Mouse (Mus musculus): ENCODE results near the gene Lhfpl2. TPM values are rescaled to one million over a fixed set of nuclear protein-coding genes. Genes with fewer than 3 reads are reported as not detected.

The Lhfpl2 gene
- total RNA-seq, 1 experiment from 2014 or later, result not detected

- ATAC-seq (replicated peaks; ENCODE audit: insufficient number of reproducible peaks, low FRiP score, low TSS enrichment, poor library complexity, severe bottlenecking), result no peak
Measured at GRCm38 (mm10) chr13:94185631-94186030, 128.0 kb downstream of the Lhfpl2 start.

- ATAC-seq (replicated peaks; ENCODE audit: insufficient number of reproducible peaks, low FRiP score, low TSS enrichment, poor library complexity, severe bottlenecking), result no peak
Measured at GRCm38 (mm10) chr13:94188200-94189086, 130.8 kb downstream of the Lhfpl2 start.

GRCm38 (mm10) chr13:94190386-94190785, 132.8 kb downstream of the Lhfpl2 start:
- no peak for ATAC-seq (replicated peaks; ENCODE audit: insufficient number of reproducible peaks, low FRiP score, low TSS enrichment, poor library complexity, severe bottlenecking)

- ATAC-seq (replicated peaks; ENCODE audit: insufficient number of reproducible peaks, low FRiP score, low TSS enrichment, poor library complexity, severe bottlenecking), result no peak
Measured at GRCm38 (mm10) chr13:94193227-94193626, 135.6 kb downstream of the Lhfpl2 start.

- no peak for ATAC-seq (replicated peaks; ENCODE audit: insufficient number of reproducible peaks, low FRiP score, low TSS enrichment, poor library complexity, severe bottlenecking)
Measured at GRCm38 (mm10) chr13:94198616-94199015, 141.0 kb downstream of the Lhfpl2 start.

- ATAC-seq (replicated peaks; ENCODE audit: insufficient number of reproducible peaks, low FRiP score, low TSS enrichment, poor library complexity, severe bottlenecking), result no peak
Measured at GRCm38 (mm10) chr13:94199829-94200228, 142.2 kb downstream of the Lhfpl2 start.

- no peak for ATAC-seq (replicated peaks; ENCODE audit: insufficient number of reproducible peaks, low FRiP score, low TSS enrichment, poor library complexity, severe bottlenecking)
Measured at GRCm38 (mm10) chr13:94205234-94205633, 147.6 kb downstream of the Lhfpl2 start.

GRCm38 (mm10) chr13:94207973-94208372, 150.4 kb downstream of the Lhfpl2 start:
- ATAC-seq (replicated peaks; ENCODE audit: insufficient number of reproducible peaks, low FRiP score, low TSS enrichment, poor library complexity, severe bottlenecking), result no peak

- no peak for ATAC-seq (replicated peaks; ENCODE audit: insufficient number of reproducible peaks, low FRiP score, low TSS enrichment, poor library complexity, severe bottlenecking)
Measured at GRCm38 (mm10) chr13:94208892-94209291, 151.3 kb downstream of the Lhfpl2 start.

GRCm38 (mm10) chr13:94211236-94212119, 153.9 kb downstream of the Lhfpl2 start:
- no peak for ATAC-seq (replicated peaks; ENCODE audit: insufficient number of reproducible peaks, low FRiP score, low TSS enrichment, poor library complexity, severe bottlenecking)

- ATAC-seq (replicated peaks; ENCODE audit: insufficient number of reproducible peaks, low FRiP score, low TSS enrichment, poor library complexity, severe bottlenecking), result no peak
Measured at GRCm38 (mm10) chr13:94212179-94212578, 154.6 kb downstream of the Lhfpl2 start.

GRCm38 (mm10) chr13:94212716-94213115, 155.1 kb downstream of the Lhfpl2 start:
- ATAC-seq (replicated peaks; ENCODE audit: insufficient number of reproducible peaks, low FRiP score, low TSS enrichment, poor library complexity, severe bottlenecking), result no peak

- ATAC-seq (replicated peaks; ENCODE audit: insufficient number of reproducible peaks, low FRiP score, low TSS enrichment, poor library complexity, severe bottlenecking), result no peak
Measured at GRCm38 (mm10) chr13:94223609-94224008, 166.0 kb downstream of the Lhfpl2 start.

- ATAC-seq (replicated peaks; ENCODE audit: insufficient number of reproducible peaks, low FRiP score, low TSS enrichment, poor library complexity, severe bottlenecking), result no peak
Measured at GRCm38 (mm10) chr13:94224717-94225705, 167.4 kb downstream of the Lhfpl2 start.

- ATAC-seq (replicated peaks; ENCODE audit: insufficient number of reproducible peaks, low FRiP score, low TSS enrichment, poor library complexity, severe bottlenecking), result no peak
Measured at GRCm38 (mm10) chr13:94231871-94232270, 174.3 kb downstream of the Lhfpl2 start.

- no peak for ATAC-seq (replicated peaks; ENCODE audit: insufficient number of reproducible peaks, low FRiP score, low TSS enrichment, poor library complexity, severe bottlenecking)
Measured at GRCm38 (mm10) chr13:94239488-94239887, 181.9 kb downstream of the Lhfpl2 start.

GRCm38 (mm10) chr13:94240111-94240510, 182.5 kb downstream of the Lhfpl2 start:
- ATAC-seq (replicated peaks; ENCODE audit: insufficient number of reproducible peaks, low FRiP score, low TSS enrichment, poor library complexity, severe bottlenecking), result no peak

GRCm38 (mm10) chr13:94240873-94241272, 183.3 kb downstream of the Lhfpl2 start:
- ATAC-seq (replicated peaks; ENCODE audit: insufficient number of reproducible peaks, low FRiP score, low TSS enrichment, poor library complexity, severe bottlenecking), result no peak

Measured in monocyte, adult 5-6 weeks (primary cell).